Mouse (Mus musculus) Patski (cell line): ENCODE results near the gene Sell. TPM values are rescaled to one million over a fixed set of nuclear protein-coding genes. Genes with fewer than 3 reads are reported as not detected.

ENCODE experiments used
- ATAC-seq: fragments of 100-300 bp; one replicate; pipeline ENCODE4 v1.8.0; 2021
- CTCF ChIA-PET: fragments of 350-600 bp; sonication (Branson Sonifier 250); formaldehyde crosslinking; loops from one replicate; lab custom pipeline; 2022; ENCODE audit warnings: inconsistent platforms; lab: Charles Lee
- POLR2A ChIA-PET: fragments of 350-600 bp; sonication (Branson Sonifier 250); formaldehyde crosslinking; loops from one replicate; lab custom pipeline; 2022; ENCODE audit warnings: antibody characterized with exemption, inconsistent platforms; lab: Charles Lee
- DNase-seq: peaks from one replicate; pipeline ENCODE4 v3.0.0-alpha.2; 2011; ENCODE audit warnings: low read depth, low spot score
- H3K27me3 ChIP-seq: fragments of 371-371 bp; one replicate; pipeline ENCODE4 v1.5.1; 2021
- CTCF ChIP-seq: fragments of 100-300 bp; IDR thresholded peaks from one replicate; pipeline ENCODE4 v1.5.1; 2021
- in situ Hi-C: fragments of 300-500 bp; cut with MboI; formaldehyde crosslinking; loops from 3 replicates; pipeline ENCODE4 v1.11.1; 2018; ENCODE audit warnings: low pct_unique_long_range_greater_than_20kb, mixed read lengths
- polyA plus RNA-seq: library from polyadenylated mRNA; unstranded; gene quantifications from one replicate; pipeline ENCODE4 v1.2.3, GENCODE M21; 2021

Sell gene
- polyA plus RNA-seq, 1 experiment from 2014 or later: not detected

GRCm38 (mm10) chr1:164074606-164075140, 12.9 kb downstream of the Sell start:
- DNase-seq (no peak), ATAC-seq (no peak)
- in situ Hi-C loops: no loop called here
- H3K27me3 ChIP-seq: peaks cover 64% of the 10 kb centered on the region
- CTCF ChIA-PET: interaction anchor here (0.6 kb wide), 1 partner anchor 549 kb away, joined by 3 read pairs; no protein-coding TSS in a partner anchor
- TF ChIP-seq CTCF: no peak
- POLR2A ChIA-PET: no interaction called here

GRCm38 (mm10) chr1:164075416-164075815, 13.6 kb downstream of the Sell start:
- DNase-seq: no peak
- no peak for TF ChIP-seq CTCF
- POLR2A ChIA-PET: no interaction called here
- in situ Hi-C loops: no loop called here
- peaks cover 72% of the 10 kb centered on the region for H3K27me3 ChIP-seq
- CTCF ChIA-PET: interaction anchor here (0.6 kb wide), 1 partner anchor 550 kb away, joined by 3 read pairs; no protein-coding TSS in a partner anchor
- no peak for ATAC-seq

DNA sequence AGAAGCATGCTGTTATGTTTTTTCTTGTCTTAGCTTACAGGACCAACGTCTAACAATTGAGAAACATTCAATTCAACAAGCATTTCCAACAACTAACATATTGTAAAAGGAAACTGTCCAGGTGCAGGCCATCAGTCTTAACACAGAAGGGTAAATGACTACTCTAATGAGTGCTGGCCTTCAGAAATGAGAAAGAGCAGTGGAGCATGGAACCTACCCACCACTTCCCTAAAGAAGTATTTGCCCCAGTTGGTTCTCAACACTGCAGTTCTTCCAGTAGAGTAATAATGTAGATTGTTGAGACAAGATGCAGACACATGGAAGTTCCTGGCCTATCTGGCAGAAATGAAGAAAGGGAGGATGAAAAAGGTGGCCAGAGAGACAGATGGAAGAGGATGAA, 14.7 kb downstream of the Sell start:
- H3K27me3 ChIP-seq: peaks cover 82% of the 10 kb centered on the region
- no peak for TF ChIP-seq CTCF
- in situ Hi-C loops: no loop called here
- ATAC-seq (no peak), DNase-seq (no peak)
- POLR2A ChIA-PET: no interaction called here
- CTCF ChIA-PET: no interaction called here

DNA sequence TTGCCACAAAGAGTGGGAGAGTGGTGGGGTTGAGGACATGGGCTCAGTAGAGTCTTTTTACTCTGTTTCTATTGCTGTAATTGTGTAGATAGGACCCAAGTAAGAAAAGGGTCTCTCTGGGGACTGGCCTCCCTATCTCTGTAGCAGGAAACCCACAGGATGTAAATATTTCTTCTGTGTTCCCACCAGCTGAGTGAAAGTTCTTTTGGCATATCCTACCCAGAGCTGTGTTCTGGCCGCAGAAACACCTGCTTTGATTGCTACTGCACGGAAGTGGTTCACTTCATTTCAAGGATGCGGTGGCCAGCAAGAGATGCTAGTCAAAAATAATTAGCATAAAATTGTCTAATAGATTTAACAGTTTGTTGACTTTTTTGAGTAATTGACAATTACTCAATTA, 15.2 kb downstream of the Sell start:
- ChIA-PET CTCF (no interaction called here), POLR2A (no interaction called here)
- no peak for TF ChIP-seq CTCF
- in situ Hi-C loops: no loop called here
- peaks cover 81% of the 10 kb centered on the region for H3K27me3 ChIP-seq
- DNase-seq (no peak), ATAC-seq (no peak)

DNA sequence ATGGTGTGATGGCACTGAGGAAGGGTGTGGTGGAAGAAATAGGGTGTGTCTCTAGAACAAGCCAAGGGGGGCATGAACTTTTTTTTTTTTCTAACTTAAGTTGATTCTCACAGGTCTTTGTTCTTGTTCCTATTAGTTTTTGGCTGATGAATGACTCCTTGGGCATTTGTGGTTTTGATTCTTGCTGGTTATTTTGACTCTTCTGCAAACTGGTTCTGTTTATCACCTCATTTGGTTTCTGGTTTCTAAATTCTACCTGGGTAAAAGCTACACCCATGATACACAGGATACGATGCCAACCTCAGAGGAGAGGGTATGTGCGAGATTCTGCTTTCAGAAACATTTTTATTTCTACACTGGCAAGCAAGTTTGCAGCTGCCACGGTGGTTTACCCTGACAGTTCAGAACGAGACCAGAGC, 16.6 kb downstream of the Sell start:
- ChIA-PET CTCF (no interaction called here), POLR2A (no interaction called here)
- no peak for DNase-seq
- no peak for ATAC-seq
- in situ Hi-C loops: no loop called here
- no peak for TF ChIP-seq CTCF
- peaks cover 82% of the 10 kb centered on the region for H3K27me3 ChIP-seq

DNA sequence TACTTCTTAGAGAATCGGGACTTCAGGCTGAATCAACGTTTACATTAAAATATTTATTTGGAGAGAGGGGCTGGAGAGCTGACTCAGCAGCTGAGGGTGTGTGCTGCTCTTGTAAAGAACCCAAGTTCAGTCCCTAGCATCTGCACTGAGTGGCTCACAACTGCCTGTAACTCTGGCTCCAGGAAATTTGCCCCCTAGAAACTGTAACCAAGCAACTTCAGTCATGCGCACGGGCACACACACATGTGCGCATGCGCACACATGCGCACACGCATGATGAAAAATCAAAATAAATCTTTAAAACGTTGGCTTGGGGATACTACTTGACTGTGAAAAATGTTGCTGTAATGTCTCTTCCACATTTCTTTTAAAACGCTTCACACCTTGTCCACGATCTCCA, 17.3 kb downstream of the Sell start:
- DNase-seq (no peak), ATAC-seq (no peak)
- ChIA-PET CTCF (no interaction called here), POLR2A (no interaction called here)
- no peak for TF ChIP-seq CTCF
- H3K27me3 ChIP-seq: peaks cover 82% of the 10 kb centered on the region
- in situ Hi-C loops: no loop called here

GRCm38 (mm10) chr1:164083046-164083445, 21.3 kb downstream of the Sell start:
- DNase-seq (no peak), ATAC-seq (no peak)
- ChIA-PET CTCF (no interaction called here), POLR2A (no interaction called here)
- H3K27me3 ChIP-seq: peaks cover 67% of the 10 kb centered on the region
- no peak for TF ChIP-seq CTCF
- in situ Hi-C loops: no loop called here

- in situ Hi-C loops: no loop called here
- no peak for DNase-seq
- ChIA-PET CTCF (no interaction called here), POLR2A (no interaction called here)
- no peak for TF ChIP-seq CTCF
- H3K27me3 ChIP-seq: peaks cover 36% of the 10 kb centered on the region
- no peak for ATAC-seq
Measured at GRCm38 (mm10) chr1:164086797-164087196, 25.0 kb downstream of the Sell start.

- ChIA-PET POLR2A (no interaction called here), CTCF (interaction anchor here (1.0 kb wide), 1 partner anchor 14 kb away, joined by 3 read pairs; no protein-coding TSS in a partner anchor)
- H3K27me3 ChIP-seq: peaks cover 28% of the 10 kb centered on the region
- in situ Hi-C loops: no loop called here
- no peak for ATAC-seq
- no peak for TF ChIP-seq CTCF
- no peak for DNase-seq
Measured at GRCm38 (mm10) chr1:164087872-164088271, 26.1 kb downstream of the Sell start.

GRCm38 (mm10) chr1:164096780-164097179, 35.0 kb downstream of the Sell start:
- TF ChIP-seq CTCF: no peak
- ChIA-PET CTCF (no interaction called here), POLR2A (interaction anchor here (0.5 kb wide), 1 partner anchor 12 kb away, joined by 3 read pairs; no protein-coding TSS in a partner anchor)
- in situ Hi-C loops: no loop called here
- ATAC-seq (no peak), DNase-seq (no peak)
- H3K27me3 ChIP-seq: peaks cover 54% of the 10 kb centered on the region

- no peak for DNase-seq
- ChIA-PET CTCF (no interaction called here), POLR2A (no interaction called here)
- ATAC-seq: no peak
- peaks cover 66% of the 10 kb centered on the region for H3K27me3 ChIP-seq
- in situ Hi-C loops: no loop called here
- no peak for TF ChIP-seq CTCF
Measured at GRCm38 (mm10) chr1:164097911-164098310, 36.1 kb downstream of the Sell start.

GRCm38 (mm10) chr1:164098372-164098771, 36.6 kb downstream of the Sell start:
- no peak for TF ChIP-seq CTCF
- ChIA-PET CTCF (interaction anchor here (1.2 kb wide), 1 partner anchor 18 kb away, joined by 3 read pairs; no protein-coding TSS in a partner anchor), POLR2A (no interaction called here)
- ATAC-seq (no peak), DNase-seq (no peak)
- peaks cover 70% of the 10 kb centered on the region for H3K27me3 ChIP-seq
- in situ Hi-C loops: no loop called here
